Mouse (Mus musculus) kidney, embryonic 14.5 days (tissue): ENCODE measurements at regions not wholly inside any gene's neighbourhood (a gene's known extent, or its start where the extent isn't known, plus 50 kb on each side); places are given as distances from the start of the nearest gene placed in this dataset.
"Not testable (repeated sequence)": the region's sequence is repeated elsewhere in the genome, so short reads cannot be mapped to it uniquely, and the experiment has no call there.

Source experiments
- ATAC-seq: fragments of 200-750 bp; cut with Nextera tagmentation; 2 replicates; pipeline ENCODE4 v1.8.0; 2017; ENCODE audit warnings: moderate number of reproducible peaks, mild to moderate bottlenecking, moderate TSS enrichment, moderate library complexity; ENCODE audit not compliant: low FRiP score, low TSS enrichment
- H3K27ac ChIP-seq: fragments of 300-500 bp; sonication (generic); 2 replicates; pipeline ENCODE4 v1.5.1; 2014; ENCODE audit warnings: low read depth, mild to moderate bottlenecking, low read length, moderate library complexity, mixed read lengths
- H3K27me3 ChIP-seq: fragments of 300-500 bp; sonication (generic); 2 replicates; pipeline ENCODE4 v1.6.1; 2014; ENCODE audit warnings: mild to moderate bottlenecking, low read length; ENCODE audit not compliant: control insufficient read depth, insufficient read depth
- H3K36me3 ChIP-seq: fragments of 300-500 bp; sonication (generic); 2 replicates; pipeline ENCODE4 v1.6.1; 2014; ENCODE audit warnings: low read length, mixed read lengths; ENCODE audit not compliant: control insufficient read depth, insufficient read depth
- H3K4me1 ChIP-seq: fragments of 300-500 bp; sonication (generic); 2 replicates; pipeline ENCODE4 v1.6.1; 2014; ENCODE audit warnings: low read length, mixed read lengths; ENCODE audit not compliant: control insufficient read depth, insufficient read depth
- H3K4me2 ChIP-seq: fragments of 300-500 bp; sonication (generic); replicated peaks from 2 replicates; pipeline ENCODE4 v1.6.1; 2014; ENCODE audit warnings: low read depth, mild to moderate bottlenecking, low read length
- H3K4me3 ChIP-seq: fragments of 300-500 bp; sonication (generic); 2 replicates; pipeline ENCODE4 v1.5.1; 2014; ENCODE audit warnings: mild to moderate bottlenecking, low read length
- H3K9ac ChIP-seq: fragments of 300-500 bp; sonication (generic); 2 replicates; pipeline ENCODE4 v1.6.1; 2014; ENCODE audit warnings: low read depth, mild to moderate bottlenecking, low read length, moderate library complexity
- H3K9me3 ChIP-seq: fragments of 300-500 bp; sonication (generic); 2 replicates; pipeline ENCODE4 v1.6.1; 2016; ENCODE audit warnings: low read length; ENCODE audit not compliant: control insufficient read depth
- WGBS: fragments of 180-500 bp; shearing (Covaris S2); extraction: QIAGEN DNeasy Blood & Tissue Kit; methylation state at CpG from one replicate; pipeline ENCODE4 v1.1.7; 2014; 5-methylcytosine and 5-hydroxymethylcytosine counted together

DNA sequence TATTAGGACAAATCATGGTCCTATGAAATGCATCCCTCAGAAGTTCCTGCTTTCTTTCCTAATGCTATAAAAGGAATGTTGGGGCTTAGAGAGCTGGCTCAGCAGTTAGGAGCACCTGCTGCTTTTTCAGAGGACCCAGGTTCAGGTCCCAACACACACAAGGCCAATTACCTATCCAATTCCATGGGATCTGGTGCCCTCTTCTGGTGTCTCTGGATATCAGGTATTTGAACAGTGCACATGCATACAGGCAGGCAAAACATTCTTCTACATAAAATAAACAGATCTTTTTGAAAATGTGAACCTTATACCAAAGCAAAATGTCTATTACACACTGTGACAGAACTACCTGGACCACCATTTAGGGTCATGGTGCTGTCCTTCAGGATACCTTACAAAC is 177.4 kb downstream of the Phf3 start:
- no peaks in the 10 kb centered on the region for H3K9me3 ChIP-seq
- H3K4me1 ChIP-seq, result no peaks in the 10 kb centered on the region
- no peak for ATAC-seq

DNA sequence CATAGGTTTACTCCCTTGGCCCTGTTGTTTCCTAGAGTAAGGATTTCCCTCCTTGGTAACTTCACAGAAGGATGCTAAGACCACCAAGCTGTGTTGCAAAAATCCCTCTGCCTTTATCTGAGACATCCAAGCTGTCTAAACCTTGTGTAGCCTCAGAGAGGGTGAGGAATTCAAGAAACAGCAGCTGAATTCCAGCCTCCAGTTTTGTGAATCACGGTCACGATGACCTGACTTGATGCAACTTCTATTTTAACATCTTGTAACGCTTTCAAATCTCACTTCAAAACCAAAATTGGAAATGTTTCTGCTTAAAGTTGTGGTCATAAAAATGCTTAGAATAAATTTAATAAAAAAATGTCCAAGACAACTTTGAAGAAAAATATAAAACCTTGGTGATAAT is 188.4 kb downstream of the Phf3 start:
- no peak overlapping the region for H3K4me3 ChIP-seq
- no peak overlapping the region for H3K27ac ChIP-seq
- H3K9me3 ChIP-seq, result no peaks in the 10 kb centered on the region
- no peak for ATAC-seq
- H3K4me2 ChIP-seq, result no peak overlapping the region
- no peaks in the 10 kb centered on the region for H3K4me1 ChIP-seq
- WGBS, result 86% methylated on average over 3 of the region's 3 CpGs
- H3K9ac ChIP-seq, result no peak overlapping the region
- H3K27me3 ChIP-seq, result no peaks in the 10 kb centered on the region
- H3K36me3 ChIP-seq, result no peaks in the 10 kb centered on the region

More for the DNA sequence above, 177.4 kb downstream of the Phf3 start:
- Histone ChIP-seq H3K36me3 (no peaks in the 10 kb centered on the region), H3K4me3 (no peak overlapping the region), H3K9ac (no peak overlapping the region), H3K4me2 (no peak overlapping the region), H3K27ac (no peak overlapping the region), H3K27me3 (no peaks in the 10 kb centered on the region)

DNA sequence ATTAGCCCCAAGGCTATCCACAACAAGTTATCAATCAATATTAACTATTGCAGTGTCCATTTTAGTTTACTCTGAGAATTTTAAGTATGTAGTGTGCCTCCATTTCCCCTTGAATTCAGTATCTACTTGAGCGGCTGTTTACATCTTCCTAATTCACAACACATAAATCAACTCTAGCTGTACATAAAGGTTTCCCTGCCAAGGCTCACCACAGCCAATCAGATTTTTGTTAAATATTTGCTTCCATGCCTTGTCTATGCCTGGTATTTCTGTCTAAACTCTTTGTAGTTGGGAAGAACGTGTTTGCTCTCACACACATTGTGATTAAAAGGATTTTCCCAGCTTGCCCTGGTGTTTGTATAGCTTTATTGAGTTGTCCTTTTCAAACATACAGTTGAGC is 189.8 kb downstream of the Phf3 start:
- no peak for ATAC-seq
- H3K9me3 ChIP-seq, result no peaks in the 10 kb centered on the region
- no peak overlapping the region for H3K4me3 ChIP-seq
- no peaks in the 10 kb centered on the region for H3K4me1 ChIP-seq
- no peak overlapping the region for H3K9ac ChIP-seq
- no peaks in the 10 kb centered on the region for H3K27me3 ChIP-seq
- WGBS, result 71% methylated on average over 2 of the region's 2 CpGs
- H3K27ac ChIP-seq, result no peak overlapping the region
- no peak overlapping the region for H3K4me2 ChIP-seq
- no peaks in the 10 kb centered on the region for H3K36me3 ChIP-seq

DNA sequence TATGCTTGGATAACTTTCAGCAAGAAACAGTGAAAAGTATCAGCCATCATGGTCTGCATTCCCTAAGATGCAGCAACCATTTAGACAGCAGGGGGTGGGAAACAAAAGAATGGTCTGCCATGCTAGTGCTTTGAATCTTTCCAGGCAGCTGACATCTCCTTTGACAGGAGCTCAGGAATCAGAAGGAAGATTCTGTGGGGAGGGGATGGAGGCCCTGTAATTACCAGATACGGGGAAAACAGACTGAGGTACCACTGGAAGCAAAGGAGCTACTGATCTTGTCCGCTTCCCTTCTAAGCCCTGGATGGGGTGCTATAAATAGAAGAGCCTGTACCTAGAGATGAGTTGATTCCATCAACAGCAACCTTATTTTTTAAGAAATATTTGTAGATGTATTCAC is 233.9 kb downstream of the Phf3 start:
- H3K27me3 ChIP-seq, result no peaks in the 10 kb centered on the region
- no peak for ATAC-seq
- H3K27ac ChIP-seq, result no peak overlapping the region
- no peak overlapping the region for H3K9ac ChIP-seq
- no peaks in the 10 kb centered on the region for H3K4me1 ChIP-seq
- no peaks in the 10 kb centered on the region for H3K9me3 ChIP-seq
- no peak overlapping the region for H3K4me2 ChIP-seq
- H3K36me3 ChIP-seq, result no peaks in the 10 kb centered on the region
- no peak overlapping the region for H3K4me3 ChIP-seq
- WGBS, result 56% methylated on average over 2 of the region's 2 CpGs

DNA sequence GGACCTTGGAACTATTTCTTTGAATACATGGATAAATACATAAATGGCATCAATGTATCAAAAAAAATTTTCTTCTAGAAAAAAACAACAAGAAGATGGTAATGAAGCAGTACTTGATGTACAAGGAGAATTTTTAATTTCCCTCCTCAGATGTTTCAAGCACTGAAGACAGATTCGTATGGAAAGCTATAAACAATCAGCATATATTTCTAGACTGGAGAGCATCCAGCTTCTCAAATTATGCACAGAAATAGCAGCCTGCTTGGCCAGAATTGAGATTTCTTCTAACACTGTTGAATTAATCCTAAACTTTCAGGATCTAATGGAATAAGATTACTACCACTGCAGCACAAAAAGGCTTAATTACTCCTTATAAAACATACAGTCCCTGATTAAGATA is 241.0 kb downstream of the Phf3 start:
- H3K4me3 ChIP-seq, result no peak overlapping the region
- no peaks in the 10 kb centered on the region for H3K27me3 ChIP-seq
- H3K36me3 ChIP-seq, result no peaks in the 10 kb centered on the region
- no peaks in the 10 kb centered on the region for H3K9me3 ChIP-seq
- no peak overlapping the region for H3K27ac ChIP-seq
- no peaks in the 10 kb centered on the region for H3K4me1 ChIP-seq
- 74% methylated on average over 1 of the region's 1 CpGs for WGBS
- no peak for ATAC-seq
- H3K9ac ChIP-seq, result no peak overlapping the region
- no peak overlapping the region for H3K4me2 ChIP-seq

DNA sequence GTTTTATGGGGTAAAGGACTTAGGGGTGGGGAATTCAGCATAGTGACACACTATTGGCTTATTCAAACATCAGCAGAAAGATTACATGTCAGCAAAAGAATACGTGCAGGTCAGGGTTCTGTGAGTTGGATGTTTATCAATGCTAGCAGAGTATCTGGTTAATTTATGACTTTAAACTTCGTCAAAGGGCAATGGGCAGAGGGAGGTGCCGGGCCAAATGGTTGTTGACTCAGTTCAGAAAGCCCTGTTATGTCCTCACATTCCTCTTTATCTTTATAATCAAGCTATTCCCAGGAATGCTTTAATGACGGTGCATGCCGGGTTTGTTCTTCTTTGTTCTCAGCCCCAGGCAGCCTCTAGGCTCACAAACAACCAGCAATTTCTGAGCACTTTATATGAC is 245.9 kb downstream of the Phf3 start:
- 51% methylated on average over 5 of the region's 5 CpGs for WGBS
- not testable (repeated sequence) for H3K4me3 ChIP-seq, H3K9me3 ChIP-seq, H3K27ac ChIP-seq, H3K36me3 ChIP-seq, H3K4me1 ChIP-seq, H3K4me2 ChIP-seq, H3K9ac ChIP-seq, ATAC-seq, H3K27me3 ChIP-seq

DNA sequence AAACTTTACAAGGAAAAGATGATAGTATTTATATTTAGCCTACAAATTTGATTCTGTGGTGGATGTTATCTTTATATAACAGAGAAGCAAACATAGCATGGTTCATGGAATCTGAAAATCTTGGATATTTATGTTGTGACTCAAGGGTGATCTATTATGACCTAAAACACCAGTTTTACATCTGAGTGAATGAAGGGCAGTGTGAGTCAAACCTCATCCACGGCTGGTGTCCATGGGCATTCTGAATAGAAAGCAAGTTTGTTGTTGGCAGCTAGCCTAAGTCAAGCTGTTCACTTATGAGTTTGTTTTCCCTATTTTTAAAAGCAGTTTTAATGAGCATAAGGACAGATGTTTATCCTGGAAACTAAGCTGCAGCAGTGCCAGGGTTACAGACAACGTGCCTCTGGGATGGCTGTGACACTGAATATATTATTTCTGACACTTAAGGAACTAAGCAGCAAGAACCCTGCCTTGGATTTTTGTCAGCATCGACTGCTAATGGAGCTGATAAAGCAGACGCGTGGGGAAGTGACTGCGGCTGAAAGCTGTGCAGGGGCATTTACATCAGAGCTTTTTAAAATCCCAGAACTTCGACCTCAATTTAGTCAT is 278.5 kb downstream of the Phf3 start:
- Histone ChIP-seq H3K4me1 (no peaks in the 10 kb centered on the region), H3K4me2 (no peak overlapping the region), H3K27me3 (no peaks in the 10 kb centered on the region), H3K27ac (no peak overlapping the region), H3K9ac (no peak overlapping the region), H3K36me3 (no peaks in the 10 kb centered on the region), H3K9me3 (no peaks in the 10 kb centered on the region), H3K4me3 (no peak overlapping the region)
- WGBS, result 58% methylated on average over 7 of the region's 7 CpGs
- ATAC-seq, result no peak

DNA sequence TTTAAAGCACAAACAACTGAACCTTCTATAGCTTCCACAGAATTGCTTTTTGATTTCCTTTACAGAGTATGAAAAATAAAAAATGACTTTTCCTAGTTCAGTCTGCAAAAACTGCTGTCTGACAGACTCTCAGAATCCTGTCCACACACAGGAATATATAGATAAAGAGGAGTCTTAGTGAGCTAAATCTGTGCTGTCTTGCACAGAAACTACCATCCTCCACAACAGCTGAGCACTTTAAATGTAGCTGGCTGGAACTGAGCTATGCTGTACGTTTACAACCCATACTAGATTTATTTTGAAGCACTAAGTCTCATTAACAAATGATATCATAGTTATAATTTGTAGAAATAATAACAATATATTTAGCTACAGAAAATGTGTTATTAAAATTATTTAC is 279.7 kb downstream of the Phf3 start:
- Histone ChIP-seq H3K36me3 (no peaks in the 10 kb centered on the region), H3K4me1 (no peaks in the 10 kb centered on the region), H3K27me3 (no peaks in the 10 kb centered on the region), H3K9me3 (no peaks in the 10 kb centered on the region), H3K27ac (no peak overlapping the region), H3K4me2 (no peak overlapping the region), H3K4me3 (no peak overlapping the region), H3K9ac (no peak overlapping the region)
- no peak for ATAC-seq
- 46% methylated on average over 1 of the region's 1 CpGs for WGBS

DNA sequence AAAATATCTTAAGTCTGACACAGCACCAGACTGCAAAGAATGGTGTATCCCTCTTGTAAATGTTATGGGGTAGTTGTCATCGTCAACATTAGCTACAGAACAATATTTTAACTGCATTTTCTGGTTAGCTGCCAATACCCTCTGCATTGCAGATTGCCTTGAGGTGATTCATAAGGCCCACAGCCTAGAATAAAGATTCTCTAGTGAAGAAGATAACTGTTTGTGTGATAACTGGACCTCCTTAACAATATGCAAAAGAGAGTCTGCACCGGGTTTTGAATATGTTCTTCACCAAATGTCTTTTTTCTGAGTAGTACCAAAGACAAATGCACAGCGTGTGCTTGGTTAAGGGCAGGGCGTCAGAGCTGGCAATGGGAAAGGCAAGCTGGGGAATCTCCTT is 283.0 kb downstream of the Phf3 start:
- Histone ChIP-seq H3K27me3 (no peaks in the 10 kb centered on the region), H3K4me1 (no peaks in the 10 kb centered on the region), H3K9me3 (no peaks in the 10 kb centered on the region), H3K4me3 (no peak overlapping the region), H3K27ac (no peak overlapping the region), H3K9ac (no peak overlapping the region), H3K36me3 (no peaks in the 10 kb centered on the region), H3K4me2 (no peak overlapping the region)
- 79% methylated on average over 4 of the region's 4 CpGs for whole genome bisulfite sequencing
- ATAC-seq, result no peak

DNA sequence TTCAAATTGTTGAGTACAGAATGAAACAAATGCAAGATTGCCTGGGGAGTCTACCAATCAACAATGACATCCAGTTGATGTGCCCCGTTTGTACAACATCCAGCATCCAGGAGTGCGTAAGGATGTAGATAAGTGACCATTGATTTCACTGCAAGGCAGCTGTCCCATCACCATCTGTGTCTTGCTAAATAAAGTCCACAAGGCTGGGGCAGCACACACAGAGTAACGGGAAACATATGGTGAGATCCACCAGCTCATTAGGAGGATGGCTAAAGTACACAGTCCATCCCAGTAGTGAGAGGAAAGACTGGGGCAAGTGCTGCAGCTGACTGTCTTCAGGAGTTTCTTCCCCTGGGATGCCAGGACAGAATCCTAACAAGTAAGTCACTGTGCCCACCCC is 284.8 kb downstream of the Phf3 start:
- H3K9ac ChIP-seq, result no peak overlapping the region
- H3K4me2 ChIP-seq, result no peak overlapping the region
- no peaks in the 10 kb centered on the region for H3K36me3 ChIP-seq
- H3K27me3 ChIP-seq, result no peaks in the 10 kb centered on the region
- 55% methylated on average over 3 of the region's 3 CpGs for WGBS
- no peak overlapping the region for H3K4me3 ChIP-seq
- no peaks in the 10 kb centered on the region for H3K4me1 ChIP-seq
- H3K9me3 ChIP-seq, result no peaks in the 10 kb centered on the region
- ATAC-seq, result no peak
- no peak overlapping the region for H3K27ac ChIP-seq
